Mouse (Mus musculus) intestine, embryonic 16.5 days (tissue): ENCODE measurements around the gene Sucnr1. TPM values are rescaled to one million over a fixed set of nuclear protein-coding genes. Genes with fewer than 3 reads are reported as not detected.
A peak's percentile ranks its signal among the peaks of the same experiment; 100 is the strongest.

ENCODE experiments used
- ATAC-seq: fragments of 200-750 bp; cut with Nextera tagmentation; 2 replicates; pipeline ENCODE4 v1.8.0; 2017; ENCODE audit warnings: moderate TSS enrichment, moderate library complexity
- H3K27ac ChIP-seq: fragments of 300-500 bp; sonication (generic); 2 replicates; pipeline ENCODE4 v1.5.1; 2014; ENCODE audit warnings: mild to moderate bottlenecking, low read length
- H3K27me3 ChIP-seq: fragments of 300-500 bp; sonication (generic); replicated peaks from 2 replicates; pipeline ENCODE4 v1.6.1; 2014; ENCODE audit warnings: low read length, control low read depth, mixed read lengths; ENCODE audit not compliant: control insufficient read depth, insufficient read depth
- H3K36me3 ChIP-seq: fragments of 300-500 bp; sonication (generic); 2 replicates; pipeline ENCODE4 v1.6.1; 2014; ENCODE audit warnings: low read length, control low read depth; ENCODE audit not compliant: control insufficient read depth, insufficient read depth
- H3K4me1 ChIP-seq: fragments of 300-500 bp; sonication (generic); 2 replicates; pipeline ENCODE4 v1.6.1; 2014; ENCODE audit warnings: low read length, control low read depth, mixed read lengths; ENCODE audit not compliant: control insufficient read depth, insufficient read depth
- H3K4me2 ChIP-seq: fragments of 300-500 bp; sonication (generic); 2 replicates; pipeline ENCODE4 v1.6.1; 2014; ENCODE audit warnings: low read depth, low read length, control low read depth
- H3K4me3 ChIP-seq: fragments of 300-500 bp; sonication (generic); 2 replicates; pipeline ENCODE4 v1.5.1; 2014; ENCODE audit warnings: mild to moderate bottlenecking, low read length
- H3K9ac ChIP-seq: fragments of 300-500 bp; sonication (generic); 2 replicates; pipeline ENCODE4 v1.6.1; 2014; ENCODE audit warnings: low read depth, low read length
- H3K9me3 ChIP-seq: fragments of 300-500 bp; sonication (generic); 2 replicates; pipeline ENCODE4 v1.6.1; 2016; ENCODE audit warnings: low read length, control low read depth; ENCODE audit not compliant: control insufficient read depth
- whole genome bisulfite sequencing: fragments of 180-500 bp; shearing (Covaris S2); extraction: QIAGEN DNeasy Blood & Tissue Kit; methylation state at CpG from one replicate; pipeline ENCODE4 v1.1.7; 2014; 5-methylcytosine and 5-hydroxymethylcytosine counted together
- polyA plus RNA-seq: library from polyadenylated mRNA; unstranded; fragments of >200 nt; fragmentation: Nextera tagmentation; extraction: Ambion mirVana; gene quantifications from 2 replicates; pipeline ENCODE4 v1.2.1, GENCODE M21; 2015

The Sucnr1 gene
- polyA plus RNA-seq, 1 experiment from 2014 or later, result 0.70 TPM

DNA sequence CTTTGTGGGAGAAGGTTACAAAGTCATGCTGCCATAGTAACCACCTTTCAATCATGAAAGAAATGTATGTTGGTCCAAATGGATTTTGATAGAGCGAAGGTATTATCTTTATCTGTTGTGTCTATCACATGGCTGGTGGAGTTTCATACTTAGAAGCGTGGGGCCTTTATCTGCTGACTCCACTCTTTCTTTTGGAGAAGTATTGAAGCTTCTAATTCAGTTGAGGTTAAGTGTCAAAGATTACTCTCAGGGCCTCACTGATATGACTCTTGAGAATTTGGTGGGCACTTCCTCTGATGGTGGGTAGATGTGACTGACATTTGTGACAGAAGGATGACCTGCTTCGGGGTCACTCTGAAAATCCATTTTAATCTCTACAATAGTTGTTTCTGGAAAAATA lies 26.1 kb downstream of the Sucnr1 start:
- Histone ChIP-seq H3K9me3 (no peaks in the 10 kb centered on the region), H3K27ac (no peak overlapping the region), H3K4me2 (no peak overlapping the region), H3K9ac (no peak overlapping the region), H3K4me3 (no peak overlapping the region), H3K36me3 (no peaks in the 10 kb centered on the region), H3K27me3 (no peaks in the 10 kb centered on the region), H3K4me1 (no peaks in the 10 kb centered on the region)
- ATAC-seq, result no peak
- WGBS, result 89% methylated on average over 3 of the region's 3 CpGs

DNA sequence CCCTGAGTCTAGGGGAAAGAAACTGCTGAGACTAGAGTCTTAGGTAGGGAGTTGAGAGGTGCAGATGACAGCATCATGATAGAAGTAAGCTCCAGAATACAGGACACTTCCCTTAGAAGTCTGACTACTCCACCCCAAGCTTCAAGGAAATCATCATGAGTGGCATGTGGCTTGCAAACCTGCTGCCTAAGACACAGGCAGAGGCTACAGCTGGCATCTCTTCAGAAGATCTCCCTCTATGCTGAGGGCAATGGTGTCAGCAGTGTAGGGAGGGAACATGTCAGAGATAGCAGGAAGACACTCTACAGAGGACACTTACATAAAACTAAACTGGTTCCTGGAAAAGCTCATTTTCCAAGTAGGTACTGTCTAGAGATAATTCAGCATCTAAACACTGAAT lies 27.1 kb downstream of the Sucnr1 start:
- no peak overlapping the region for H3K27ac ChIP-seq
- ATAC-seq, result no peak

DNA sequence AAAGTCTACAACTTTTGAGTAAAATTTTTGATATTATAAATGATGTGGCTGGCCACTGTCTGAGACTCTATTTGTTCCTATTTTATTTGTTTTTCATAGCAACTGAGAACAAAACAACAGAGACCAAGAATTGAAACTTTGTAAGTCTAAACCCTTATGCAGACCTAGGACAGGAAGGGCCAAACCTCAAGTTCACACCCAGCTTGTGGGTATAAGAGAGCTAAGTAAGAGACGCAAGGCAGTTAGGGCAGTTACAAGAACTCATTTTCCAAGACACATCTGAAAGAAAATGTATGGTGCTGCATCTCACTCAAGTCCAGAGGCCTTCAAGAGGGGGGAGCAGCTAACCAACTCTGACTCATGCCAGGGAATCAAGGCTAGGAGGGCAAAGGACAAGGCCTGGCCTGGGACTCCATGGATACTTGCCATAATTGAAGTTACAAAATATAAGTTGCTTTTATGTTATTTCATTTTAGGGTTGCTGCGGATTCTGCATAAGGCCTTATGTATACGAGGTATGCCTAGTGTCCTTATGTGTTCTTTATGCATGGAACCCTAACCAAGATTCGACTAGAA lies 29.6 kb downstream of the Sucnr1 start:
- 86% methylated on average over 4 of the region's 4 CpGs for WGBS
- no peak overlapping the region for H3K4me3 ChIP-seq
- no peaks in the 10 kb centered on the region for H3K27me3 ChIP-seq
- no peak overlapping the region for H3K4me2 ChIP-seq
- ATAC-seq, result 0 out of 2 replicates have a peak, but pooled peaks have one; percentile 17
- no peaks in the 10 kb centered on the region for H3K36me3 ChIP-seq
- H3K9ac ChIP-seq, result peak overlapping the region; percentile 32; the same call in 1 of the 2 replicates
- H3K9me3 ChIP-seq, result no peaks in the 10 kb centered on the region
- no peaks in the 10 kb centered on the region for H3K4me1 ChIP-seq
- no peak overlapping the region for H3K27ac ChIP-seq

More for the DNA sequence above, 27.1 kb downstream of the Sucnr1 start:
- Histone ChIP-seq H3K36me3 (no peaks in the 10 kb centered on the region), H3K9me3 (no peaks in the 10 kb centered on the region), H3K27me3 (no peaks in the 10 kb centered on the region), H3K4me2 (no peak overlapping the region), H3K9ac (no peak overlapping the region), H3K4me3 (no peak overlapping the region), H3K4me1 (no peaks in the 10 kb centered on the region)

DNA sequence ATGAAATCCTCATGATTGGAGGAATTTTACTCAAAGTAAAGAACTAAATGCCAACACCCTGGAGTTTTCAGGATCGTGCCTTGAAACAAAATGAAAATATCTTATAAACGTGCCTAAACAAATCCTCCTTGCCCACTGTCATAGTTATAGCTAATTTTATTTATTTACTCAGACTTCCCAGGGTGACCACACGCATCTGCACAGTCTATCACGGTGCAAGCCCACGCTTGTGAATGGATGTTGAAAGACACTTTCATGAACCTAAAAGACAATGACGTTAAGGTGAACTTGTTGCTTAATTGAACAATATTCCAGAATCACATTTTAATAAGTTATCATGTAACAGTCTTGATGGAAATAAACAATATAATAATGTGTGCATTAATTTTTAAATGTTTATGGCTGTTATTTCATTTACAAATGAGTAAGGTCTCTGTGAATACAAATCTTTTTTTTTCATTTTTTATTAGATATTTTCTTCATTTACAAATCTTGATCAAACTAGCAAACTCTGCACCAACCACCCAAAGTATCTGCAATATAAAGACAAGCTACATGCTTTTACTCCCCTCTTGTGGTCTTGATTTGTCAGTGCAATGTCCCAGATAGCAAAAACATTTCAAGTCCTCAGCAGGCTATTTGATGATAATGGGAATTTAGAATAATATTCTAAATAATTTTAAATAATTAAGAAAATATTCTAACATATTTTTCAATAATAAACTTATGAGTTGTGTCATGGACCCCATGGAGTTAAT lies 30.4 kb downstream of the Sucnr1 start:
- H3K9me3 ChIP-seq, result no peaks in the 10 kb centered on the region
- no peak overlapping the region for H3K4me3 ChIP-seq
- H3K4me2 ChIP-seq, result no peak overlapping the region
- WGBS, result 73% methylated on average over 6 of the region's 6 CpGs
- H3K36me3 ChIP-seq, result no peaks in the 10 kb centered on the region
- ATAC-seq, result peak; percentile 59; the same call in 1 of the 2 replicates
- no peak overlapping the region for H3K9ac ChIP-seq
- H3K27ac ChIP-seq, result no peak overlapping the region
- H3K4me1 ChIP-seq, result no peaks in the 10 kb centered on the region
- H3K27me3 ChIP-seq, result no peaks in the 10 kb centered on the region

DNA sequence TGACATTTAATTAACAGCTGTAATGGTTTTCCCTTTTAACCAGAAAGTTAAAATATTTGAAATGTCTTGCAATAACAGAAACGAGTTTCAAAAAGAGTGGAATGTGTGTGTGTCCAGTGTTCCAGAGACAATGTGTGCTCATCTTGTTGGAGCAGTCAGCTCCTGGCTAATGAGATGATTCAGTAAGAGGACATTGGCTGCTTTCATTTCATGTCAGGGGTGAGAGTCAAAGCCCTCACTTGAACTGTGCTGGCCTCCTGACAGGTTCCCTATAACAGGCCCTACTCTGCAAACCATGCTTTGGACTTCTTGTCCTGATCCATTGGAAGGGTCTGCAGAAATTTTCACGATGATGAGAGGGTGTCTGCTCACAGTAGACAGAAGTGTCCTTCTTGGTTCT lies 32.9 kb downstream of the Sucnr1 start:
- no peak for ATAC-seq
- whole genome bisulfite sequencing, result 59% methylated on average over 2 of the region's 2 CpGs
- Histone ChIP-seq H3K4me1 (no peaks in the 10 kb centered on the region), H3K27ac (no peak overlapping the region), H3K9me3 (no peaks in the 10 kb centered on the region), H3K9ac (no peak overlapping the region), H3K4me2 (no peak overlapping the region), H3K4me3 (no peak overlapping the region), H3K27me3 (no peaks in the 10 kb centered on the region), H3K36me3 (no peaks in the 10 kb centered on the region)

DNA sequence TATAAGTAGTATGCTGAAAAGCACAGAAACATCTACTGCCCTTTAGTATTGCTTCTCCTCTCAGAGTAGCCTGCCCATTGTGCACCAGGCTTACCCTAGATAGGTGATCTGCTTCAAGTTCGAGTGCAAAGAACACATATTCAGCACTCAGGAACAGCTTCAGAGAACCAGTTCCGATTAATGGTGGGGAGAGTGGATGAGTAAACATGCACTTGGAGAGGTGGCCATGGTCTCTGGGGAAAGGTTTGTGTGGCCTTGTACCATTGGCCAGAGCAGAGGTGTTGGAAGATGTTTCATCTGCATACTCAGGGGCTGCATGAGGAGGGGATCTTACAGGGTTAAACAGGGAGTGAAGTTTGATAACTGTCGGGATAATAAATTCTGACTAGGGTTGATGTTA lies 39.8 kb downstream of the Sucnr1 start:
- no peak for ATAC-seq
- H3K9ac ChIP-seq, result no peak overlapping the region
- H3K36me3 ChIP-seq, result no peaks in the 10 kb centered on the region
- H3K9me3 ChIP-seq, result no peaks in the 10 kb centered on the region
- no peak overlapping the region for H3K4me3 ChIP-seq
- WGBS, result 64% methylated on average over 3 of the region's 3 CpGs
- H3K27me3 ChIP-seq, result no peaks in the 10 kb centered on the region
- H3K27ac ChIP-seq, result no peak overlapping the region
- H3K4me1 ChIP-seq, result no peaks in the 10 kb centered on the region; the same call in 1 of the 2 replicates
- no peak overlapping the region for H3K4me2 ChIP-seq

DNA sequence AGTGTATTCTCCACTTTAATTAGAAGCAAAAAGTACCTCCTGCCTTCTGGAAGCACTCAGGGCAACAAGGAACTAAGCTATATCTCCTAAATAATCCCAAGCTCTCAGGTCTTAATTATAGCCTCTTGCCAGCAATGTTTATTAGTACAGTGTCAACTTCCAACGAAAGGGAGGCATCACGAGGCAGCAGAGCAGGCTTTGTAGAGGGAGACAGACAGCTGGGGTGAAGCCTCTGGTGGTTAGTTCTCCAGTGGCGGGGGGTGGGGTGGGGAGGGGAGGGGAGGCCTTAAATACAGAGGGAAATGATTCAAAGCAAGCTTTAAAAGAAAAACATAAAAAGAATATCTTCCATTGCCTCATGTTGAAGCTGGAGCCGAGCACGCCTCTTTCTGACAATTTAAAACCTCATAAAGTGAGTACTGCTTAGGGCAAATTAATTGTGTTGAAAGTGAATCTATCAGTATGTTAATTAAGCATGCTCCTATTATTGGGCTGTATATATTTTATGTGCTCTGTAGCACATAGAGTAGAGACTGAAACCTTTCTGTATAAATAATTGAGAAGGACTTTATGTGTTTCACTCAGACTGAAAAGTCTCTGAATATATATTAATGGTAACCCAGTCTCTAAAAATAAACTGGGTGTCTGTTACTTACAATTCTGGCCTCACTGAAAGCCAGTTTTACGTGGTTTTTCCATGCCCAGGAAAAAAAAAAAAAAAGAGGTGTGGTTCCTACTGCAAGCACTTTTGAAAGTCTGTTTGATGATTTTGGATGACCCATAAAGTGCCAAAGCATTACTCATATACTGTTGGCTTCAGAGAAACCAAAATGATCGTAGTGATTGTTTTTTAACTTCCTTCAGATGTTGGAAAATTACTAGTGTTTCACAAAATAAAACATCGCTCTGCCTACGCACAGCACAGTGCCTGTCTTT lies 42.5 kb downstream of the Sucnr1 start:
- Histone ChIP-seq H3K4me1 (no peaks in the 10 kb centered on the region; the same call in 1 of the 2 replicates), H3K27me3 (no peaks in the 10 kb centered on the region), H3K9me3 (no peaks in the 10 kb centered on the region), H3K36me3 (no peaks in the 10 kb centered on the region), H3K4me2 (no peak overlapping the region), H3K4me3 (no peak overlapping the region), H3K27ac (no peak overlapping the region), H3K9ac (no peak overlapping the region)
- no peak for ATAC-seq
- WGBS, result 47% methylated on average over 9 of the region's 9 CpGs

DNA sequence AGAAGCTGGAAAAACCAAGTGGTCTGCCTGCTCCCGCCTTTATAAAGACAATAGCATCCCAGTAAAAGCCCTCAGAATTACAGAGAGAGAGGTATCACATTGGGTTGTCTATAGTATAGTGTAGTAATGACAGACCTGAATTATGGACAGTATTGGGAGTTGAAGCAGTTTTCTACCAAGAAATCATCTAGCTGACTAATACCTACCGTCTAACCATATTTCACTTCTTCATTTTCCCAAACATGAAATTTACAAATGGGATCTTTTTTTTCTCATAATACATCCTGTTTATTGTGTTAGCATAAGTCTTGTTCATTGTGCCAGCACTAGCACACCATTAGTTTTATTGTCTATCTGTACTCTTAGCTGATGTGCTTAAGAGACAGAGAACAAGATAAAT lies 44.9 kb downstream of the Sucnr1 start:
- Histone ChIP-seq H3K9me3 (no peaks in the 10 kb centered on the region), H3K36me3 (no peaks in the 10 kb centered on the region), H3K4me3 (no peak overlapping the region), H3K9ac (no peak overlapping the region), H3K4me2 (no peak overlapping the region), H3K27me3 (no peaks in the 10 kb centered on the region), H3K4me1 (peaks cover 5% of the 10 kb centered on the region; the same call in 1 of the 2 replicates), H3K27ac (no peak overlapping the region)
- ATAC-seq, result no peak
- 89% methylated on average over 2 of the region's 2 CpGs for WGBS

DNA sequence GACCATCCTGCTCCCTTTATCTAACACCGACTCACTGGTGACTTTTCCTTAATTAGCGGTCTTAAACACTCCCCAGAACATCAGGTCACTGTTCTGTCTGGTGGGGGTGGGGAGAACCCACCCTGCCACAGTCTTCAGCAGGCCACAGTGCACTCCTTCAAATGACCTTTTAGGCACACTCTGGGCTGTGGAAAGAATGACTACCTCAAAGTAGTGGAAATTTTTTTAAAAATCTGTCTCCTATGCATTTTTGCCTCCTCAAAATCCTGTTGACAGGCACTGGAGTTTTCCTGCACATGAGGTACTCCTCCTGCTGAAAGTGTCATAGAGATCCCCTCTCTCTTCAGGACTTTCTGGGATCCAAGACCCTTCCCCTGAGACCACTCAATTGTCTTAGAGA lies 46.6 kb downstream of the Sucnr1 start:
- Histone ChIP-seq H3K9me3 (no peaks in the 10 kb centered on the region), H3K27me3 (no peaks in the 10 kb centered on the region), H3K4me3 (no peak overlapping the region), H3K4me1 (peaks cover 5% of the 10 kb centered on the region; the same call in 1 of the 2 replicates), H3K4me2 (no peak overlapping the region), H3K27ac (no peak overlapping the region), H3K9ac (no peak overlapping the region), H3K36me3 (no peaks in the 10 kb centered on the region)
- no peak for ATAC-seq
- WGBS, result 79% methylated on average over 2 of the region's 2 CpGs
